7 mouse cellular contexts compared by ENCODE assay signal in genomic region chr9:50005757-50006576, GRCm38 (mm10).
A peak's percentile ranks its signal among the peaks of the same experiment; 100 is the strongest.
DNase-seq lines count a peak whose midpoint lies in the region; ATAC-seq lines count a peak whose summit lies in the region.

No protein-coding gene starts in this region.

- H3K4me2 ChIP-seq in hindbrain, embryonic 13.5 days, result no peak overlapping the region
- H3K4me2 ChIP-seq in liver, embryonic 11.5 days, result no peak overlapping the region

- H3K9ac ChIP-seq in hindbrain, embryonic 13.5 days, result no peak overlapping the region
- no peak overlapping the region for H3K9ac ChIP-seq in liver, embryonic 11.5 days (ENCODE audit: low read depth, low read length)

- no peak overlapping the region for H3K4me3 ChIP-seq in hindbrain, embryonic 13.5 days
- H3K4me3 ChIP-seq in liver, embryonic 11.5 days (ENCODE audit: low read depth, low read length), result no peak overlapping the region

- H3K36me3 ChIP-seq in hindbrain, embryonic 13.5 days, result no peaks in the 10 kb centered on the region
- H3K36me3 ChIP-seq in liver, embryonic 11.5 days (ENCODE audit: control insufficient read depth, insufficient read depth, low read length), result no peaks in the 10 kb centered on the region

- H3K9me3 ChIP-seq in hindbrain, embryonic 13.5 days, result no peaks in the 10 kb centered on the region
- no peaks in the 10 kb centered on the region for H3K9me3 ChIP-seq in liver, embryonic 11.5 days (ENCODE audit: control insufficient read depth, low read length)

- 40% methylated on average over 8 of the region's 8 CpGs for WGBS in hindbrain, embryonic 13.5 days
- WGBS in liver, embryonic 11.5 days, result 55% methylated on average over 8 of the region's 8 CpGs

- no peaks in the 10 kb centered on the region for H3K27me3 ChIP-seq in hindbrain, embryonic 13.5 days
- no peaks in the 10 kb centered on the region for H3K27me3 ChIP-seq in liver, embryonic 11.5 days (replicated peaks; ENCODE audit: control insufficient read depth, insufficient read depth, low read length)

- peak; percentile 55 for DNase-seq in ovary, adult 18-20 months (ENCODE audit: low spot score)
- no peak for DNase-seq in ovary, postnatal 10 days (ENCODE audit: low spot score)
- peak; percentile 26 to 28 for DNase-seq in cerebellum, postnatal 36 days
- peak; percentile 32 for DNase-seq in liver, embryonic 11.5 days (ENCODE audit: low spot score)
- peak; percentile 42 for DNase-seq in testis, postnatal 10 days (ENCODE audit: low spot score)

- H3K27ac ChIP-seq in hindbrain, embryonic 13.5 days, result peak overlapping the region; percentile 69
- peak overlapping the region; percentile 43; the same call in 1 of the 2 replicates for H3K27ac ChIP-seq in liver, embryonic 11.5 days (ENCODE audit: low read depth, low read length)

- peak; percentile 61 for ATAC-seq in hindbrain, embryonic 13.5 days (ENCODE audit: low FRiP score)
- no peak for ATAC-seq in liver, embryonic 11.5 days (replicated peaks; ENCODE audit: low FRiP score)
- no peak for ATAC-seq in activated CD4-positive, CD25-positive, alpha-beta regulatory T cell, adult 4 months

- H3K4me1 ChIP-seq in hindbrain, embryonic 13.5 days (replicated peaks), result peaks cover 20% of the 10 kb centered on the region
- H3K4me1 ChIP-seq in liver, embryonic 11.5 days (replicated peaks; ENCODE audit: control insufficient read depth, insufficient read depth, low read length), result 0 out of 2 replicates have a peak, but pooled peaks cover 2% of the 10 kb centered on the region
